Mouse (Mus musculus) CH12.LX (cell line): ENCODE measurements at regions not wholly inside any gene's neighbourhood (a gene's known extent, or its start where the extent isn't known, plus 50 kb on each side); places are given as distances from the start of the nearest gene placed in this dataset.

Source experiments
- DNase-seq: peaks from one replicate; pipeline ENCODE4 v3.0.0-alpha.2; 2013; ENCODE audit errors: extremely low read depth
- H3K27ac ChIP-seq: 2 replicates; pipeline ENCODE4 v1.5.1; 2012; ENCODE audit warnings: low read depth, mild to moderate bottlenecking, control low read depth, moderate library complexity; ENCODE audit not compliant: insufficient read depth
- H3K27me3 ChIP-seq: replicated peaks from 2 replicates; pipeline ENCODE3; 2012; ENCODE audit warnings: inconsistent platforms
- H3K36me3 ChIP-seq, 2 experiments: replicated peaks in 1 of 2; 2 replicates each; pipeline versions ENCODE3 to v1.6.1; 2012; ENCODE audit warnings: inconsistent platforms in 1 of 2, low read length in 1 of 2, mild to moderate bottlenecking in 1 of 2, mixed read lengths in 1 of 2, moderate library complexity in 1 of 2; ENCODE audit not compliant: control insufficient read depth in 1 of 2, insufficient read depth in 1 of 2
- H3K4me1 ChIP-seq, 2 experiments: 2 replicates each; pipeline ENCODE4 v1.6.1; 2012; ENCODE audit warnings: inconsistent platforms in 1 of 2, moderate library complexity in 1 of 2; ENCODE audit not compliant: insufficient read depth in 2 of 2, control insufficient read depth in 1 of 2
- H3K4me2 ChIP-seq: 2 replicates; pipeline ENCODE4 v1.6.1; 2012; ENCODE audit warnings: low read depth, mild to moderate bottlenecking, control low read depth; ENCODE audit not compliant: poor library complexity, insufficient read depth, severe bottlenecking
- H3K4me3 ChIP-seq, 3 experiments: fragments of 150-350 bp in 1 of 3; sonication (generic) in 1 of 3; replicated peaks in 1 of 3; 2 replicates each; pipeline versions ENCODE3 to v1.5.1; 2011 to 2012; ENCODE audit warnings: low read depth in 2 of 3, low read length in 2 of 3, mild to moderate bottlenecking in 2 of 3, moderate library complexity in 2 of 3, control low read depth in 1 of 3, improper control_type of control experiment in 1 of 3, inconsistent platforms in 1 of 3, mixed read lengths in 1 of 3; ENCODE audit not compliant: poor library complexity in 1 of 3
- H3K79me2 ChIP-seq: replicated peaks from 2 replicates; pipeline ENCODE4 v1.6.1; 2012; ENCODE audit warnings: mild to moderate bottlenecking, moderate library complexity; ENCODE audit not compliant: control insufficient read depth, poor library complexity, insufficient read depth, severe bottlenecking; ENCODE audit errors: extremely low read depth
- H3K9ac ChIP-seq: 2 replicates; pipeline ENCODE4 v1.6.1; 2012; ENCODE audit warnings: low read depth, mild to moderate bottlenecking, control low read depth, moderate library complexity; ENCODE audit not compliant: insufficient read depth
- H3K9me3 ChIP-seq: replicated peaks from 2 replicates; pipeline ENCODE3; 2012; ENCODE audit warnings: low read length, inconsistent platforms, mixed read lengths
- CHD2 ChIP-seq: IDR thresholded peaks from 2 replicates; pipeline ENCODE4 v1.6.1; 2011; ENCODE audit warnings: low read length, improper control_type of control experiment
- ELF1 ChIP-seq: IDR thresholded peaks from 2 replicates; pipeline ENCODE4 v1.6.1; 2014; ENCODE audit warnings: low read depth, mild to moderate bottlenecking, inconsistent platforms, low read length, improper control_type of control experiment
- ETS1 ChIP-seq: conservative IDR thresholded peaks from 2 replicates; pipeline ENCODE4 v1.6.1; 2012; ENCODE audit warnings: low read depth, mild to moderate bottlenecking, inconsistent platforms, low read length, improper control_type of control experiment, moderate library complexity
- IRF4 ChIP-seq: IDR thresholded peaks from 2 replicates; pipeline ENCODE4 v1.6.1; 2014; ENCODE audit warnings: low read depth, mild to moderate bottlenecking, inconsistent platforms, low read length, improper control_type of control experiment
- JUND ChIP-seq: conservative IDR thresholded peaks from 2 replicates; pipeline ENCODE4 v1.6.1; 2011; ENCODE audit warnings: low read depth, low read length, improper control_type of control experiment
- MAX ChIP-seq: IDR thresholded peaks from 2 replicates; pipeline ENCODE4 v1.6.1; 2011; ENCODE audit warnings: low read length, improper control_type of control experiment
- MXI1 ChIP-seq: IDR thresholded peaks from 2 replicates; pipeline ENCODE4 v1.6.1; 2011; ENCODE audit warnings: mild to moderate bottlenecking, low read depth, low read length, improper control_type of control experiment
- NELFE ChIP-seq: IDR thresholded peaks from 2 replicates; pipeline ENCODE4 v1.6.1; 2011; ENCODE audit warnings: low read depth, low read length, improper control_type of control experiment
- POLR2A ChIP-seq: IDR thresholded peaks from 2 replicates; pipeline ENCODE4 v1.6.1; 2011; ENCODE audit warnings: low read depth, mild to moderate bottlenecking, improper control_type of control experiment, low read length
- RAD21 ChIP-seq: IDR thresholded peaks from 2 replicates; pipeline ENCODE4 v1.6.1; 2011; ENCODE audit warnings: low read depth, mild to moderate bottlenecking, low read length, improper control_type of control experiment, moderate library complexity
- USF1 ChIP-seq: IDR thresholded peaks from 2 replicates; pipeline ENCODE4 v1.6.1; 2014; ENCODE audit warnings: low read depth, mild to moderate bottlenecking, inconsistent platforms, low read length, improper control_type of control experiment
- ZC3H11A ChIP-seq: IDR thresholded peaks from 2 replicates; pipeline ENCODE4 v1.6.1; 2012; ENCODE audit warnings: low read depth, mild to moderate bottlenecking, inconsistent platforms, low read length, improper control_type of control experiment
- ZKSCAN1 ChIP-seq: IDR thresholded peaks from 2 replicates; pipeline ENCODE4 v1.6.1; 2012; ENCODE audit warnings: low read depth, inconsistent platforms, low read length, improper control_type of control experiment, borderline replicate concordance
- ZNF384 ChIP-seq: IDR thresholded peaks from 2 replicates; pipeline ENCODE4 v1.6.1; 2012; ENCODE audit warnings: low read depth, low read length, improper control_type of control experiment, inconsistent platforms
- dilution Hi-C: fragments of 300-500 bp; cut with MboI; formaldehyde crosslinking; loops from 2 replicates; pipeline ENCODE4 v1.14.3; 2020; ENCODE audit warnings: low sequenced_read_pairs; ENCODE audit not compliant: extremely low pct_unique_long_range_greater_than_20kb, extremely low pct_ligation_motif_present
- in situ Hi-C: fragments of 300-500 bp; cut with MboI; formaldehyde crosslinking; loops from 3 replicates; pipeline ENCODE4 v1.14.3; 2019; ENCODE audit warnings: low sequenced_read_pairs, low pct_ligation_motif_present, low pct_unique_long_range_greater_than_20kb, mixed read lengths

GRCm38 (mm10) chr3:52818401-52818800, 198.6 kb downstream of the Cog6 start:
- no peak overlapping the region for H3K9ac ChIP-seq
- H3K4me3 ChIP-seq = no peak overlapping the region
- no peaks in the 10 kb centered on the region for H3K4me1 ChIP-seq
- no peak for DNase-seq
- dilution Hi-C loops = no loop called here
- no peaks in the 10 kb centered on the region for H3K9me3 ChIP-seq
- in situ Hi-C loops = no loop called here
- H3K36me3 ChIP-seq = no peaks in the 10 kb centered on the region
- H3K79me2 ChIP-seq = no peaks in the 10 kb centered on the region
- no peak overlapping the region for H3K27ac ChIP-seq
- H3K4me2 ChIP-seq = no peak overlapping the region
- no peaks in the 10 kb centered on the region for H3K27me3 ChIP-seq
- TF ChIP-seq ZC3H11A (no peak), IRF4 (no peak), NELFE (no peak), ELF1 (no peak)

- H3K9me3 ChIP-seq = no peaks in the 10 kb centered on the region
- no peak for DNase-seq
- no peaks in the 10 kb centered on the region for H3K4me1 ChIP-seq
- no peak overlapping the region for H3K27ac ChIP-seq
- in situ Hi-C loops (no loop called here), dilution Hi-C loops (no loop called here)
- H3K79me2 ChIP-seq = no peaks in the 10 kb centered on the region
- H3K4me2 ChIP-seq = no peak overlapping the region
- no peak for TF ChIP-seq POLR2A
- no peak for TF ChIP-seq ZC3H11A
- H3K9ac ChIP-seq = no peak overlapping the region
- H3K27me3 ChIP-seq = no peaks in the 10 kb centered on the region
- no peaks in the 10 kb centered on the region for H3K36me3 ChIP-seq
- no peak overlapping the region for H3K4me3 ChIP-seq
These were observed 199.6 kb downstream of the Cog6 start for GRCm38 (mm10) chr3:52817416-52817815.

GRCm38 (mm10) chr3:52815497-52815896, 201.5 kb downstream of the Cog6 start:
- dilution Hi-C loops (no loop called here), in situ Hi-C loops (no loop called here)
- Histone ChIP-seq H3K4me1 (no peaks in the 10 kb centered on the region), H3K79me2 (no peaks in the 10 kb centered on the region), H3K9ac (no peak overlapping the region), H3K9me3 (no peaks in the 10 kb centered on the region), H3K36me3 (no peaks in the 10 kb centered on the region), H3K4me3 (no peak overlapping the region), H3K27ac (no peak overlapping the region), H3K4me2 (no peak overlapping the region), H3K27me3 (no peaks in the 10 kb centered on the region)
- no peak for TF ChIP-seq ZKSCAN1
- TF ChIP-seq ETS1 = no peak
- TF ChIP-seq MXI1 = no peak
- no peak for TF ChIP-seq USF1
- TF ChIP-seq ZNF384 = no peak
- TF ChIP-seq POLR2A = no peak
- TF ChIP-seq RAD21 = no peak
- TF ChIP-seq CHD2 = no peak
- TF ChIP-seq JUND = no peak
- no peak for TF ChIP-seq MAX
- TF ChIP-seq ELF1 = no peak
- DNase-seq = no peak
